Mouse (Mus musculus) megakaryocyte-erythroid progenitor cell, adult 5 weeks (primary cell): ENCODE measurements around the gene Teddm3. TPM values are rescaled to one million over a fixed set of nuclear protein-coding genes. Genes with fewer than 3 reads are reported as not detected.

Source experiments
- polyA plus RNA-seq: library from polyadenylated mRNA; stranded (reverse); fragments of >175 nt; gene quantifications from 2 replicates; pipeline ENCODE4 v1.2.3, GENCODE M21; 2012

The Teddm3 gene
- not detected in 2 replicates for polyA plus RNA-seq

GRCm38 (mm10) chr16:21153900-21154299 is at the start of gene Teddm3:
TSS of gene Teddm3 (minus strand) at chr16:21154000.

Other genes starting within 250 kb of the Teddm3 start
- gene Ephb3, start 50.8 kb upstream of the Teddm3 start, polyA plus RNA-seq, result 0.41 and 0.54 TPM in 2 replicates